Mouse (Mus musculus): ENCODE results near the gene Cdx2. TPM values are rescaled to one million over a fixed set of nuclear protein-coding genes. Genes with fewer than 3 reads are reported as not detected.

Gene Cdx2
- total RNA-seq, 2 experiments from 2014 or later, result not detected

GRCm38 (mm10) chr5:147267434-147267833 is 39.6 kb downstream of the Cdx2 start:
- ATAC-seq (replicated peaks; ENCODE audit: poor library complexity, severe bottlenecking), result no peak

GRCm38 (mm10) chr5:147263945-147264344 is 43.1 kb downstream of the Cdx2 start:
- ATAC-seq (replicated peaks; ENCODE audit: poor library complexity, severe bottlenecking), result no peak

- ATAC-seq (replicated peaks; ENCODE audit: poor library complexity, severe bottlenecking), result no peak
Observed at GRCm38 (mm10) chr5:147261899-147262541, 45.0 kb downstream of the Cdx2 start.

- ATAC-seq (replicated peaks; ENCODE audit: poor library complexity, severe bottlenecking), result no peak
Observed at GRCm38 (mm10) chr5:147260778-147261177, 46.3 kb downstream of the Cdx2 start.

DNA sequence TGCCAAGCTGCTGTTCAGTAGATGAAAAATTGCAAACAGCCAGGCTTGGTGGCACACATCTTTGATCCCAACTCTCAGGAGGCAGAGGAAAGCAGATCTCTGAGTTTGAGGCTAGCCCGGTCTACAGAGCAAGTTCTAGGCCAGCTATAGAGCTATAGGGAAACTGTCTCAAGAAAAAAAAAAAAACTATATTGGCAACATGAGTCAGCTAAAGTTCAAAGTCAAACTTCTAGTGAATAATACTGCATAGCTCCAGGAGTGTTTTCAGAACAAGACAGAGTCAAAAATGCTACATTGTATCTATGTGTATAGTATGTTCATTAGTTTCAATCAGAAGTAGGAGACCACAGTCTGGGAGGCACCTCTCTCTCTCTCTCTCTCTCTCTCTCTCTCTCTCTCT is 46.9 kb downstream of the Cdx2 start:
- ATAC-seq (replicated peaks; ENCODE audit: poor library complexity, severe bottlenecking), result no peak

Other genes starting within 250 kb of the Cdx2 start
- 7.9 and 8.9 TPM in 2 replicates for gene Lnx2, start 230.7 kb downstream of the Cdx2 start, total RNA-seq (2014; fragmentation: Nextera tagmentation)
- 5.6 and 11.3 TPM in 2 replicates for gene Lnx2, start 230.7 kb downstream of the Cdx2 start, total RNA-seq (2017)
- 135 and 160 TPM in 2 replicates for gene Polr1d, start 230.2 kb downstream of the Cdx2 start, total RNA-seq (2014; fragmentation: Nextera tagmentation)
- gene Polr1d, start 230.2 kb downstream of the Cdx2 start, total RNA-seq (2017), result 133 and 146 TPM in 2 replicates
- not detected in 2 replicates for gene Gsx1, start 118.6 kb downstream of the Cdx2 start, total RNA-seq (2014; fragmentation: Nextera tagmentation)
- gene Gsx1, start 118.6 kb downstream of the Cdx2 start, total RNA-seq (2017), result not detected in 2 replicates
- gene Pdx1, start 37.3 kb downstream of the Cdx2 start, total RNA-seq (2014; fragmentation: Nextera tagmentation), result not detected in 2 replicates
- gene Pdx1, start 37.3 kb downstream of the Cdx2 start, total RNA-seq (2017), result not detected in 2 replicates
- not detected in 2 replicates for gene Urad, start 15.2 kb upstream of the Cdx2 start, total RNA-seq (2014; fragmentation: Nextera tagmentation)
- not detected in 2 replicates for gene Urad, start 15.2 kb upstream of the Cdx2 start, total RNA-seq (2017)
- gene Flt3, start 93.2 kb upstream of the Cdx2 start, total RNA-seq (2014; fragmentation: Nextera tagmentation), result 5.3 and 12.4 TPM in 2 replicates
- gene Flt3, start 93.2 kb upstream of the Cdx2 start, total RNA-seq (2017), result 4.7 and 7.3 TPM in 2 replicates
- 209 and 282 TPM in 2 replicates for gene Pan3, start 122.9 kb upstream of the Cdx2 start, total RNA-seq (2014; fragmentation: Nextera tagmentation)
- gene Pan3, start 122.9 kb upstream of the Cdx2 start, total RNA-seq (2017), result 147 and 198 TPM in 2 replicates

Data from granulocyte monocyte progenitor cell, adult 5-6 weeks (primary cell).